Mouse (Mus musculus): ENCODE data around the gene Gsk3b.
A peak's percentile ranks its signal among the peaks of the same experiment; 100 is the strongest.
"Not testable (repeated sequence)": the region's sequence is repeated elsewhere in the genome, so short reads cannot be mapped to it uniquely, and the experiment has no call there.

Gsk3b gene

DNA sequence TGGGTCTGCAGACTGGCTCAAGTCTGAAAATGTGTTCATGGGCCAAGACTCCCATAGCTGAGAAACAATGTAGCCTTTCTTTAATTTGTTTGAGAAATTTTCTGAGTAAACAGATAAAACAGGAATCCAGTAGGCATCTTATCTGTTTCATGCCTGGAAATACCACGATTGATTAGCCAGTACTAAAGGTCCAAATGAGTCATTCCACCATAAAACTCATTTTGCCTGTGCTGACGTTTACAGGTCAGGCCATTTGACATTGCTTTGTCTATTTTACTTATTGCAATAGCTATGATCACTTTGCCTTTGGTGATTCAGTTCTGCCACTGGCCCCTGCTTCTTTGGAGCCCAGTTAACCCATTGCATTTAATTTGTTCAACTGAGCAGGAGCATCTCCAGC, 11.8 kb downstream of the Gsk3b start:
- DNase-seq (ENCODE audit: low spot score in 2 of 2) = no peak

DNA sequence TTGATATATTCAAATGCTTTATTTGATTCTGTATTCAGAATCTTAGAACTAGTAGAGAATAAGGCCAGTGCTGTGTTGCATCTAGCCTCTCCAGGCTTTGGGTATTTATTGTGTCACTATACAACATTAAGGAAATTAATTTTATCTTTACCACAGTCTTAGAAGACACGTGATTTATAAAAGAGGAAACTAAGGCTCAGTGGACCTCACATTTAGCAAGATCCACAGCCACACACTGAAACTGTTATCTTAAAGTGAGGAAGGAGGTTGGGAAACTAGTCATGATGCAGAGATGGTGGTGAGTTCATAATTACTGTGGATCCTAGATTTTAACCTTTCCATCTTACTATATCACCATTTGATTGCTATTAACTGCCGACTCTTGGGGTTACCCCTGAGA, 16.7 kb downstream of the Gsk3b start:
- no peak for DNase-seq (ENCODE audit: low spot score in 2 of 2)

DNA sequence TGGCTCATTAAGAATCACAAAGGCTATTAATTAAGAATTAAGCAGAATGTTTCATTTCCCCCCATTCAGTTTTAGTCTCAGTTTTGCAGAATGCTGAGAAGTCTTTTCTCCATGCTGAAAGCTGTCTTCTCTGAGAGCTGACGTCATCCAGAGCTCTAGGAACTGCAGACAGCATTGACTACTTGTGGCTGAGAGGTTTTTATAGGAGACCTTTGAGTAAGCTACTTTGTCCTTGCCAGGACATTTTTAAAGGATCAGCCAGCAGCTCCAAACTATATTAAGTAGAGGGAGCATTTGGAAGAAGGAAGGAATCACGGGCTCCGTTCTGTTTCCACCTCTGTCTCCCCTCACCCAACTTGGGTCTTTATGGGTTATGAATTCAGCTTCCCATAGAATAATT, 17.7 kb downstream of the Gsk3b start:
- no peak for DNase-seq (ENCODE audit: low spot score in 2 of 2)

DNA sequence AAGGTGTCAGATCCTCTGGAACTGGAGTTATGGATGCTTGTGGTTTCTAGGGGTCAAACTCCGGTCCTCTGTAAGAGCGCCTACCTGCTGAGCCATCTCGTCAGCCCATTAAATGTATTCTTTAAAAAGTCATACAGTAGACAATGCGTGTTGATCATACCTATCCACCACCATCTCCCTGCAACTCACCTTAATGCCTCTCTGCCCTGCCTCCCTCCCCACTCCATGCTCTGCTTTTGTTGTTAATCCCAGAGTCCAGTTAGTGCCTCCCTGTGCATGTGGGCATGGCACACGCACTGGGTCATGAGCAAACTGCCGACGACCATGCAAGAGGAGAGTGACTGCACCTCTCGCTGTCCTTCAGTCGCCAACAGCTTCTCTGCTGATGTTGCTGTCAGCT, 21.2 kb downstream of the Gsk3b start:
- no peak for DNase-seq (ENCODE audit: low spot score in 2 of 2)

DNA sequence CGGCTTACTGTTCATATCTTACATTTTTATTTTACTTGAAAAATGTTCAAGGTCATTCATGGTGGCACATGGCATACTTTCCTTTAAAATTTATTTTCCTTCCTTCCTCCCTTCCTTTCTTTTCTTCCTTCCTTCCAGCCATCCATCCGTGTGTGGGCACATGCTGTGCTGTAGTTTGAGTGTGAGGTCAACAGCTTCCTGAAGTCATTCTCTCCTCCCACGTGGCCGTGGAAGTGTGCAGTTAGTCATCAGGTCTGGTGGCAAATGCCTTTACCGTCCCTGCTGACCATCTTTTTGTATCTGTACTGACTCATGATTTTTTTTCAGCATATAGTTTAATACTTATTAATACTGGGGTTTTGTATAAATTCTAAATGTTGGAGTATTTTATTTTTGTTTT, 21.8 kb downstream of the Gsk3b start:
- no peak for DNase-seq (ENCODE audit: low spot score in 2 of 2)

DNA sequence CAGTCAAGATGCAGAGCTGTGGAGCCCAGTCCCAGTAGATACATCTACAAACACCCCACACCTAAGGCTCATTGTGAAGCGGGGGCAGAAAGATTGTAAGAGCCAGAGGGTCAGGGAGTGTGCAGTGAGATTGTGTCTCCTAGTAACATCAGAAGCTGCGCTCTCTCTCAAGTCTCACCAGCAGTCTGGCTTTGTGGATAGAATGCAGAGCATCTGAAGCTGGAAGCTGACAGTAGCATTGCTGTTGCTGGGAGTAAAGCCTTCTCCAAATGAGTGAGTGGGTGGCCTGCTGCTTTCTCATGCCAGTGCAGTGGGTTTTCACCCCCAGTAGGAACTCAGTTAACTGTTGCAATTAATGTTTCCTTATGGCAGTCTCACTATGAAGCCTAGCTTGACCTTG, 25.3 kb downstream of the Gsk3b start:
- DNase-seq (ENCODE audit: low spot score in 2 of 2) = no peak

DNA sequence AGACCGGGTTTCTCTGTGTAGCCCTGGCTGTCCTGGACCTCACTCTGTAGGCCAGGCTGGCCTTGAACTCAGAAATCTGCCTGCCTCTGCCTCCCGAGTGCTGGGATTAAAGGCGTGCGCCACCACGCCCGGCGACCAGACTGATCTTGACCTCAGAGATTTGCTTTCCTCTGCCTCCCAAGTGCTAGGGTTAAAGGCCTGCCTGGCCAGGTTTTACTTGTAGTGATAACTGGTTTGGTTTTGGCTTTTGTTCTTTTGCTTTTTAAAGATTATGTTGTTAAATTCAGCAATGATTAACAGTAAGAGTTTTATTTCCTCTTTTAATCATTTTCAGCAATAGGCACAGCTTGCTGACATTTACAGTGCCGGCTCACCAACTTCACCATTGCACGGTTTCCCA, 29.1 kb downstream of the Gsk3b start:
- DNase-seq (ENCODE audit: low spot score in 2 of 2) = not testable (repeated sequence)

DNA sequence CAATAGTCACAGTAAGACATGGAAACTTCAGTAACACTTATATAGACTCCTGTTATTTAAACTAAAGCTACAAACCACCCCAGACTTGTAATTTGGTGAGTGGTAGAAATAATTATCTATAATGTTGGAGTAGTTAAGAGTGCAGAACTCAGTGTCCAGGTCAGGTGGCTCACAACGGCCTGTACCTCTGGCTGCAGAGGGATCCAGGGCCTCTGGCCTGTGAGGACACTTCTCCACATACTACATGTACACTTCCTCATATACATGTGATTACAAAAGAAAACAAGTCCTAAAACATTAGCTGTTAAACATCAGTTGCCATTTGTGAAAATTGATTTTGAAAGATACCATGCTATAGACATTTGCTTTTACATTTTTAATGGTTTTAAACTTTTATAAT, 29.9 kb downstream of the Gsk3b start:
- no peak for DNase-seq (ENCODE audit: low spot score in 2 of 2)

DNA sequence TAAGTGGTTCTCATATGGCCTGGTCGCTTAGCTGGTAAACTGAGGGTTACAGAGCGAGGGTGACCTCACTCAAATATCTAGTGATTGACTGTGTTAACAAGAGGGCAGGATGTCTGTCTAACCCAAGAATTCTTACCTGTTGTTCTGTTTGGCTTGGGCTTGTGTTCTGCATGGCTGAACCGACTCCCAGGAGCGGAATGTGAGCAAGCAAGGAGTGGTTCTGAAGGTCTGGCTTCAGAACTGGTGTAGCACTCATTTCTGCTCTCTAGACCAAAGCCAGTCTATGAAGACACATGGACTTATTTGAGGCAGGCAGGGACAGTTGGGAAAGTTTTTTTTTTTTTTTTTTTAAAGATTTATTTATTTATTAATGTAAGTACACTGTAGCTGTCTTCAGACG, 30.5 kb downstream of the Gsk3b start:
- DNase-seq (ENCODE audit: low spot score in 2 of 2) = no peak

DNA sequence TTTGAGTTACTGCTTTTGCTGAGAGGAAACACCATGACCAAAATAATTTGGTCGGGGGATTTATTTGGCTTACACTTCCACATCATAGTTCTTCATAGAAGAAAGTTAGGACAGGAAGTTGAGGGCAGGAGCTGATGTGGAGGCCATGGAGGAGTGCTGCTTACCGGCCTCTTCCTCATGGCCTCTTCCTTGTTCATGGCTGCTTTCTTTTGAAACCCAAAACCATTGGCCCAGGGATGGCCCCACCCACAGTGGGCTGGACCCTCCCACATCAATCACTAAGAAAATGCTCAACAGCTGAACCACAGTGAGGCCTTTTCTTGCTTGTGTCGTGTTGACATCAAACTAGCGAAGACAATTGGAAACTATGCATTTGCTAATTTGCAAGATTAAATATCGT, 40.4 kb downstream of the Gsk3b start:
- DNase-seq (ENCODE audit: low spot score in 2 of 2) = no peak

DNA sequence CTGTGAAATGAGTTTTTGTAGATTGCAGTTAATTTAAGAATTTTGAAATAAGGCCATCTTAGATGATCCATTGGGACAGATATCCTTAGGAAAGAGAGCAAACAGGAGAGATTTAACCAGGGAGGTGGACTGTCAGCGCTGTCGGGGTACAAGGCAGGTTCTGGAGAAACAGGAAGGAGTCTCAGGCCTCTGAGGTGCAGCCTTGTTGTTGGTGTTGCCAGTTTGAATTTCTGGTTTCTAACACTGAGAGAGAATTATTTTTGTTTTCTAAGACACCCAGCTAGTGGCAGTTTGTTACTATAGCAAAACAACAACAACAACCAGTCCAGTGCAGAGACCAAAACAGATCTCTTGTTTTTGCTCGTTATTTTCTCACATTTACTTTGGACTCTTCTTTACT, 42.2 kb downstream of the Gsk3b start:
- DNase-seq (ENCODE audit: low spot score in 2 of 2) = no peak

DNA sequence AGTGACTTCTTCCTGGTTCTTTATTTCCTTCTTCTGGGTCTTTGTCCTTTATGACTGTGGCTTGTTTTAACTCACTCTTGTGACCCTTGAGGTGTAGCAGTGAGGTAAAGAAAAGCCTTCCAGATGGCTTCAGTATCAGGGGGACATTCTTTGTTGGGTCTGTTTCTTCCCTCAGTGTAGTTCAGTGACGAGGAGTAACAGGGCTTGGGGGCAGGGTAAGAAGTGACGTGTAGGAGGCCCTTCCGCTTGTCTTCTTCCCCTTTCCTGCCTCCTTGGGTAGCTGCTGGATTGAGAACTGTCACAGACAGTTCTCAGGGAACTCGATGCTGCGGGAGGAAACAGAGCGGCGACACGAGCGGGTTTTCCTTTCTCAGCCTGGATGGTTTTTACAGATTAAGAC, 43.0 kb downstream of the Gsk3b start:
- DNase-seq (ENCODE audit: low spot score in 2 of 2) = peak in 1 of 2 experiments; percentile 24

DNA sequence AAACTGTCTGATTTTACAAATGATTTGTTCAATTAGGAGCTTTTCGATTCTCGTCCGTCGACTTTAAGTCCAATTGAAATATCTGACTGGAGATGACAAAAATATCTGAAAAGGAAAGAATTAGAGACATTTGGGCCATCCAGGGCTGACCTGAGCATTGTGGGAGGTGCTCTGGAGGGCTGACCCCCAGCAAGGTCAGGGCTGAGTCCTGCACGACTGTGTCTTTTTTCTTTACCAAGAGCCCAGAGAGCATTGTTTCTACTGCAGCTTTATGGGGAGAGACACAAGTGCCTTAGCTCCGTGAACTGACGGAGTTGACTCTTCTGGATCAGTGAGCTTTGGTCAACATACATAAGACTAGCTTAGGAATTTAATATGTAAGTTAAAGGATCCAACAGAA, 43.4 kb downstream of the Gsk3b start:
- DNase-seq (ENCODE audit: low spot score in 2 of 2) = no peak

DNA sequence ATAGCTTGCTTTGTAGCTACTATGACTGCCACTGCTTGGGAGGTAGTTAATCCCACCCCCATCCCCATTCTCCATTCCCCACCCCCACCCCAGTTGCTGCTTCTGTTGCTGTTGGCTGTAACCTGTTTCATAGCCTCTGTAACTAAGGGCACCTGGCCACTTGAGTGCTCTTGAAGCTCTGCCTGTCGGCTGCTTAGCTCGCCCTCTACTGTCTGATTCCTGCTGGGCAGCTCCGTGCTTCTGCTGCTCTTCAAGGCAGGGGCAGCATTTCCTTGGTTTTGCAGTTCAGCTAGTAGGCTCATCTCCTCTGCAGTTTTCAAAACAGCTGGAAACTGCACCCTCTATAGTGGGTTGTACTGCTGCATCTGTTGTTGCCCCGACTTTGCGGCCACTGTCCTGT, 48.5 kb downstream of the Gsk3b start:
- peak in 1 of 2 experiments; percentile 24 for DNase-seq (ENCODE audit: low spot score in 2 of 2)

DNA sequence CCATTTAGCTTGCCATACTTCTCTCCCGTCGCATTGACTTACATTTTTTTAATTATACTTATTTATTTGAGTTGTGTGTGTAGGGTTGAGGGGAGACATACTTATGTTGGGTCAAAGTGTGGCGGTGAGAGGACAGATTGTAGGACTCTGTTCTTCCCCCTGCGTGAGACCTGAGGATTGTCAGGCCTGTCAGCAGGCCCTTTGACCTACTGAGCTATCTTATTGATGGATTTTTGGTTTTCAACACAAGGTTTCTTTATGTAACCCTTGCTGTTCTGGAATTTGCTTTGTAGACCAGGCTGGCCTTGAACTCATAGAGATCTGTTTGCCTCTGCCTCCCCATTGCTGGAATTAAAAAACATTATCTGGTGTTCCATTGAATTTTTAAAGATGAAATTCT, 56.1 kb downstream of the Gsk3b start:
- no peak for DNase-seq (ENCODE audit: low spot score in 2 of 2)

DNA sequence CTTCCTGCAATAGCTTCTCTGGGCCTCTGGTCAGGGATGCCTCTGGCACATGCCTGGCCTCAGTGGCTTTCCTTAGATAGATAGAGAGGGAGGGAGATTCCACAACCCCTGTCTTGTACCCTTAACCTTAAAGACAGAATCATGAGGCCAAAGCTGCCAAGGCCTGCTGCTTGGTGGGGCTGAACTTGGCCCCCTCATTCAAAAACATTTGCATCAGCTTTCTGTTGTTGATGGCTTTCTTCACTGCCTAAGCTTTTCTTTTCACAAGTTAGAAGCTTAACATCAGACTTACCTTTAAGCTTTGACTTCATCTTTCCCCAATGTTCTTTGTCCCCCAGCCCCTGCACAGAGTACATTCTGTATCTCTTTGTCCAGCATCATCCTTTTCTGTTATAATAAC, 61.8 kb downstream of the Gsk3b start:
- no peak for DNase-seq (ENCODE audit: low spot score in 2 of 2)

DNA sequence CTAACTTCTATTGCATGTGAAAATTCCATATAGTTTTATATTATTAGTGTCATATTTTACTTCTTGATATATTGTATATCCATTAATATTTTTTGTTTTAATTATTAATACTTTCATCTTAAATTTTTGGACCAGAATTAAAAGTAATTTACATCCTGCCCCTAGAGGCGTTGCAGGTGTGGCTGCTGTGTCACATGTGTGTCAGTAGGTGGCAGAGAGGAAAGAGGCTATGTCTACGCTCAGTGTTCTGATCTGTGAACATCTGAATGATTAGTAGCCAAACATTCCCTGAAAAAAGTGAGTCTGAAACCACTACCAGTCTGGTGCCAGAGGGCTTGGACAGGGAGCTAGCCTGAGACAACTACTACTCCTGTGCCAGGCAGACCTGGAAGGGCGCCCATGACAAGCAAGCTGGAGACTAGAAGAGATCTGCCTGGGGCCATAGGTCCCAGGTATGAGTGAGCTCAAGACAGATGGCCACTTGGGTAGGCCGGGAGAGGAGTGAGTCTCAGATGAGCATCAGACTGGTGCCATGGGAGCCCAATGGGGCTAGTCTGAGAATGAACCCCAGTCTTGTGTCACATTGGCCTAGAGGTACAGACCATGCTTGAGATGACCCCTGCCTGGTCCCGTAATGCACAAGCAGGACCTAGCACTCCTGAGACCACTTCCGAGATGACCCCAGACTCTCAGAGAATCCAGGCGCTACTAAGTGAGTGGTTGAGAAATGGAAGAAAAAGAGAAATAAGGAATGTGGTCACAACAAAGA, 69.2 kb downstream of the Gsk3b start:
- no peak for DNase-seq (ENCODE audit: low spot score in 2 of 2)

DNA sequence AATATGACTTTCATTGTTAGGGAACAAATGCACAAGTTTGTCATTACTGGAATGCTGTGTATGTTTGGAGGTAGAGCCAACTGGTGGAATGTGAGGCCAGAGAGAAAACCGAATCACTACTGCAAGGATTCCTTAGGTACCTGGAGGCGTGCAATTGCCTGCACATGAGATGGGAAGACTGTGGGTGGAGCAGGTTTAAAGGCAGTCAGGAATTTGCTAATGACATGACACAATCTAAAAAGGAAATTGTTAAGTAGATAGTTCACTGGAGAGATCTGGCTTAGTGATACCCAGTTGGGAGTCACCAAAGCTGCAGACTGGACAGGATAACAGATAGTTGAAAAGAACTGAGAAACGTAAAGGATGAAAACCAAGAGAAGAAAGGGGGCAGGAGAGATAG, 73.2 kb downstream of the Gsk3b start:
- no peak for DNase-seq (ENCODE audit: low spot score in 2 of 2)

DNA sequence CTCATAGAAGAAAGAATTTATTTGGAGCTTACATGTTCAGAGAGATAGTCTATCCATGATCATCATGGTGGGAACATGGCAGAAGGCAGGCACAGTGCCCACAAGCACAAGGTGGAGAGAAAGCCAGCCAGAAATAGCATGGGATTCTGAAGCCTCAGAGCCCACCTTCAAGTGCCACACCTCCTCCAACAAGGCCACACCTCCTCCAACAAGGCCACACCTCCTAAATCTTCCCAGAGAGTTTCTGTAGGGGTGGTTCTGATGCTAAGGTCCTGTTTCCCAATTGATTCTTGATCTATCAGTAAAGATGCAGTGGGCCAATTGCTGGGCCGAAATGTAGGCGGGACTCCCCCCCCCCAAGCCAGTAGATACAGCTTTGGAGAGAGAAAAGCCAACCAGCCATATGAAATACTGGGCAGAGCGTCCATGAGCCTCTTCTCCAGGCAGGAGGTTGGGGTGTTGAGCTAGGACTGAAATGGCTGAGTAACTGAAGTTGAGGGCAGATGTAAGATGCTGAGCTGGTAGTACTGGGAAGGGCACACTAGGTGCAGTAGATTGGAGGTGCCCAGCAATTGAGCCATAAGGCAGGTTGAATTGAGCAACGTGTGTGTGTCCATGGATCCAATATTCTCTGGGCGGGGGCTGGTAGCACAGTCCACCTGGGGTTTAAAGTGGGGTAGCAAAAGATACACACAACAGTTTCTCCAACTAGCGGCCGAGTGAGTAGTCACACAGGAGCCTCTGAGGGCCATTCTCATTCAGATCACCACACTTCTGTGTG, 76.2 kb downstream of the Gsk3b start:
- DNase-seq (ENCODE audit: low spot score in 2 of 2) = no peak

DNA sequence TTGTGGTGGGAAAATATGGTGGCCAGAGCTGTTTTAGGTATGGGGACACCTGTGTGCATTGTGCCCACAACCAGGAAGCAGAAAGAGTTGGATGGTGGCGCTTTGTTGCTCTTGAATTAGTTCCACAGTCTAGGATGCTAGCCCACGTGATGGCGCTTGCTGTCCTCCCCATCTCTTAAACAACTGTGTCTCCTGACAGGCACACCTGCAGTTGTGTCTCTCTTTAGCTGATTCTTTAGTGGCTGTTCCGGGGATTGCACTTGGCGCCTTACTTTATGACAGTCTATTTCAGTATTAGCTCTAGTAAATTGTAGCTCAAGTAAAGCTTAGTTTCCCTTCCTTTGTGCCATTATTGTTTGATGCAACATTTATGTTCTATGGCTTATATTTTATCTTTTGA, 80.2 kb downstream of the Gsk3b start:
- no peak for DNase-seq (ENCODE audit: low spot score in 2 of 2)

DNA sequence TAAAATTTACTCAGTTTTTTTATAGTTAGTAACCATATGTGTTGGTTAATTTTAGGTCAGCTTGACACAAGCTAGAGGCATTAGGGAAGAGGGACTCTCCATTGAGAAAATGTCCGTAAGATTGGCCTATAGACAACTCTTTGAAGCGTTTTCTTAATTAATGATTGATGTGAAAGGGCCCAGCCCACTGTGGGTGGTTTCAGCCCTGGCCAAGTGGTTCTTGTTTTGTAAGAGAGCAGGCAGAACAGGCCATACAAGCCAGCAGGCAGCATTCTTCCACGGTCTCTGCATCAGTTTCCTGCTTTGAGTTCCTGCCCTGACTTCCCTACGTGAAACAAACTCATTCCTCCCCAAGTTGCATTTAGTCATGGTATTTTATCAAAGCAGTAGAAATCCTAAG, 90.3 kb downstream of the Gsk3b start:
- no peak for DNase-seq (ENCODE audit: low spot score in 2 of 2)

DNA sequence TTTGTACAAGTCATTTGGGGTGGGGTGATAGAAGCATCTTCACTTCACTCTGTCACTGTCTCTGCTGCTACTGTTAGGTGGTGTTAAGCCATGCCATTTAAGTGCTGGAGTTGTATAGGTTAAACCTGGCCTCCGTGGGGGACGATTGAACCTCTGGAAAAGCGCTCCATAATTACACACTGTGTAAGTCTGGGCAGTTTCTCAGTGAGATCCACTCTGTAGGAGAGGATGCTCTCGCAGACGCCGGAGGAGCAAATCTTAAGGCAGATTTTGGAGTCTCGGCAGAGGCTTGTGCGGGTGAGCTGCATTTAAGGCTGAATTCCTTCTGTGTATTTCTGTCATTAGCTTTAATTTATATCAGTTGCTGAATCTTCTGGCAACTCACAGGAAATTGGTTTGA, 92.6 kb downstream of the Gsk3b start:
- no peak for DNase-seq (ENCODE audit: low spot score in 2 of 2)

DNA sequence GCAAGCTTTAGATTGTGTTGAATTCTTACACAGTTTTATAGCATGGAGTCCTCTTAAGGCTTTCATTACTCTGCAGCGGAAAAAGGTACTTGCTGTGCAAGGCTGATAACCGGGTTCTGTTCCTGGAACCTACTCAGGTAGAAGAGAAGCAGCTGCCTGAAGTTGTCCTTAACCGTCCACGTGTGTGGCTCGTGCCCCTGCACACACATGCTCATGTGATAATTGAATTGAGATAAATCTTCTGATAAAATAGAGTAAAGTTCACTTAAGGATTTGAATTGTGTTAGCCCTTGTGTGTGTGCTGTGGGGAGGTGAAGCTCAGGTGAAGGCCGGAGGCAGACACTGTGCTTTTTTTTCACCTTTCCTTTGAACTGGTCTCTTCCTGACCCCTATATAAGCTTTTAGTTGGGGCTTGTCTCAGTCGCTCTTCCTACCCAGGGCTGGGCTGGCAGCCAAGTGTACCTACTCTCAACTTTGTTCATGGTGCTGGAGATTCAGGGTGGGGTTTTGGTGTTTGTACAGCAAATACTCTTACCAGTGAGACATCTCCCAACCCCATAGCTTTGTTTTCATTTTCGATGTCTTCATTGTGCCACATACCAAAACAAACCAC, 96.0 kb downstream of the Gsk3b start:
- DNase-seq (ENCODE audit: low spot score in 2 of 2) = peak; percentile 55 to 67
